Mouse (Mus musculus): ENCODE data around the gene St13. TPM values are rescaled to one million over a fixed set of nuclear protein-coding genes. Genes with fewer than 3 reads are reported as not detected.

St13 gene
- polyA plus RNA-seq, 2 experiments: 36.2 to 48.3 TPM

DNA sequence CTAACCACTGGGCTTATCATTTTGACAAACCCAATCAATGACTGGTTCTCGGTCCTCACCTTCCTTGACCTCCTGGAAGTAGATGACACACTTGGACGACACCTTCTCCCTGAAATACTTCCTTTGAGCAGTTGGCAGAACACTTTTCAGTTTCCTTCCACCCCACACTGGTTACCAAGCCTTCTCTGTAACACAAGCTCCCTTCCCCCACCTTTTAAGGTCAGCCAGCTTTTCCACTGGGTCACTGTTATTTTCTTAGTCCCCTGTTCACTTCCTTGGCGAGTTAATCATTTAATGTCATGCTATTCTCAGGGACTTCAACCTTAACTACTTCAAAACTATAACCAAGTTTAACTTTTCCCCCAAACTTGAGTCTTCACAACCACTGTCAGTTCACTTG lies 40.9 kb downstream of the St13 start:
- no peak overlapping the region for H3K27ac ChIP-seq

DNA sequence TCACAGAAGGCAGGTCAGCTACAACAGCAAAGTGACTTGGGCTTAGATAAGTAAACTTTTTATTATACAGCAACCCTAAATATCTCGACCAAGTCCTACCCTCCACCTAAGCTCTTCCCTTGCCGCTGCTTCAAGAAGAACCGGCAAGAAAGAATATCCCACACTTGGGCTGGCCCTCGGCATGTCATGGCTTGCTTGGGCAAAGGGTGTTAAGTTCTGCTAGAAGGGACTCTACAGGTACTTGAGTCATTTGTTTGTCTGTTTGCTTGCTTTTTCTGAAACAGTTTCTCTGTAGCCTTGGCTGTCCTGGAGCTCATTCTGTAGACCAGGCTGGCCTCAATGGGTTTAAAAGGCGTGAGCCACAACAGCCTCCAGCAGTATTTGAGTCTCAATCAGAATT lies 42.9 kb downstream of the St13 start:
- 56% methylated on average over 5 of the region's 5 CpGs for WGBS (ENCODE audit: insufficient replicate concordance)
- no peak overlapping the region for H3K27ac ChIP-seq

More for the DNA sequence above, 40.9 kb downstream of the St13 start:
- Histone ChIP-seq H3K9me3 (ENCODE audit: control insufficient read depth, low read length) (no peaks in the 10 kb centered on the region), H3K4me2 (ENCODE audit: low read depth) (peak overlapping the region; percentile 86), H3K27me3 (ENCODE audit: control insufficient read depth, insufficient read depth, low read length) (no peaks in the 10 kb centered on the region), H3K4me1 (replicated peaks; ENCODE audit: control insufficient read depth in 2 of 2, insufficient read depth in 2 of 2, low read length in 1 of 2) (peaks cover 22 to 30% of the 10 kb centered on the region in 2 experiments), H3K36me3 (replicated peaks; ENCODE audit: control insufficient read depth, insufficient read depth, low read depth) (no peaks in the 10 kb centered on the region; the same call in 1 of the 2 replicates), H3K4me3 (ENCODE audit: insufficient read depth in 1 of 2, low read depth in 2 of 2, low read length in 2 of 2) (no peak overlapping the region), H3K9ac (replicated peaks) (no peak overlapping the region)
- DNase-seq (ENCODE audit: low read depth in 3 of 3, low spot score in 3 of 3) (no peak), ATAC-seq (ENCODE audit: insufficient read depth) (no peak)
- TF ChIP-seq CTCF (IDR thresholded peaks at IDR 0.05; ENCODE audit: low read depth): no peak
- no peak for TF ChIP-seq EP300 (IDR thresholded peaks at IDR 0.05; ENCODE audit: low read depth)
- 52% methylated on average over 3 of the region's 3 CpGs for WGBS (ENCODE audit: insufficient replicate concordance)

GRCm38 (mm10) chr15:81355146-81355761 lies 44.6 kb downstream of the St13 start:
- peak; percentile 46 to 57 (median 48) for DNase-seq (ENCODE audit: low read depth in 3 of 3, low spot score in 3 of 3)
- Histone ChIP-seq H3K36me3 (replicated peaks; ENCODE audit: control insufficient read depth, insufficient read depth, low read depth) (no peaks in the 10 kb centered on the region), H3K27me3 (ENCODE audit: control insufficient read depth, insufficient read depth, low read length) (no peaks in the 10 kb centered on the region), H3K4me3 (ENCODE audit: insufficient read depth in 1 of 2, low read depth in 2 of 2, low read length in 2 of 2) (no peak overlapping the region), H3K27ac (no peak overlapping the region), H3K4me1 (replicated peaks; ENCODE audit: control insufficient read depth in 2 of 2, insufficient read depth in 2 of 2, low read length in 1 of 2) (peaks cover 13% of the 10 kb centered on the region in 2 experiments; a peak in 3 of 4 replicates), H3K9me3 (ENCODE audit: control insufficient read depth, low read length) (no peaks in the 10 kb centered on the region), H3K9ac (replicated peaks) (no peak overlapping the region), H3K4me2 (ENCODE audit: low read depth) (no peak overlapping the region)
- ATAC-seq (ENCODE audit: insufficient read depth): no peak
- 45% methylated on average over 3 of the region's 3 CpGs for WGBS (ENCODE audit: insufficient replicate concordance)
- TF ChIP-seq CTCF (IDR thresholded peaks at IDR 0.05; ENCODE audit: low read depth) (peak; percentile 86), EP300 (IDR thresholded peaks at IDR 0.05; ENCODE audit: low read depth) (no peak)

More for the DNA sequence above, 42.9 kb downstream of the St13 start:
- peaks cover 22 to 25% of the 10 kb centered on the region in 2 experiments for H3K4me1 ChIP-seq (replicated peaks; ENCODE audit: control insufficient read depth in 2 of 2, insufficient read depth in 2 of 2, low read length in 1 of 2)
- H3K9me3 ChIP-seq (ENCODE audit: control insufficient read depth, low read length): no peaks in the 10 kb centered on the region
- H3K27me3 ChIP-seq (ENCODE audit: control insufficient read depth, insufficient read depth, low read length): no peaks in the 10 kb centered on the region
- ATAC-seq (ENCODE audit: insufficient read depth): no peak
- no peak overlapping the region for H3K9ac ChIP-seq (replicated peaks)
- no peak for TF ChIP-seq CTCF (IDR thresholded peaks at IDR 0.05; ENCODE audit: low read depth)
- TF ChIP-seq EP300 (IDR thresholded peaks at IDR 0.05; ENCODE audit: low read depth): no peak
- no peak for DNase-seq (ENCODE audit: low read depth in 3 of 3, low spot score in 3 of 3)
- no peak overlapping the region for H3K4me3 ChIP-seq (ENCODE audit: insufficient read depth in 1 of 2, low read depth in 2 of 2, low read length in 2 of 2)
- no peaks in the 10 kb centered on the region for H3K36me3 ChIP-seq (replicated peaks; ENCODE audit: control insufficient read depth, insufficient read depth, low read depth)
- H3K4me2 ChIP-seq (ENCODE audit: low read depth): no peak overlapping the region

GRCm38 (mm10) chr15:81352638-81353037 lies 47.2 kb downstream of the St13 start:
- H3K4me1 ChIP-seq (replicated peaks; ENCODE audit: control insufficient read depth in 2 of 2, insufficient read depth in 2 of 2, low read length in 1 of 2): peaks cover 0 to 6% of the 10 kb centered on the region in 2 experiments; a peak in 2 of 4 replicates
- no peak for DNase-seq (ENCODE audit: low read depth in 3 of 3, low spot score in 3 of 3)

GRCm38 (mm10) chr15:81350401-81350800 lies 49.5 kb downstream of the St13 start:
- Histone ChIP-seq H3K36me3 (replicated peaks; ENCODE audit: control insufficient read depth, insufficient read depth, low read depth) (no peaks in the 10 kb centered on the region), H3K4me3 (ENCODE audit: insufficient read depth in 1 of 2, low read depth in 2 of 2, low read length in 2 of 2) (no peak overlapping the region), H3K27ac (no peak overlapping the region), H3K27me3 (ENCODE audit: control insufficient read depth, insufficient read depth, low read length) (no peaks in the 10 kb centered on the region), H3K4me2 (ENCODE audit: low read depth) (no peak overlapping the region), H3K9ac (replicated peaks) (no peak overlapping the region), H3K9me3 (ENCODE audit: control insufficient read depth, low read length) (no peaks in the 10 kb centered on the region), H3K4me1 (replicated peaks; ENCODE audit: control insufficient read depth in 2 of 2, insufficient read depth in 2 of 2, low read length in 1 of 2) (peaks cover 0 to 6% of the 10 kb centered on the region in 2 experiments; a peak in 2 of 4 replicates)
- no peak for ATAC-seq (ENCODE audit: insufficient read depth)
- no peak for DNase-seq (ENCODE audit: low read depth in 3 of 3, low spot score in 3 of 3)
- TF ChIP-seq EP300 (IDR thresholded peaks at IDR 0.05; ENCODE audit: low read depth): no peak
- no peak for TF ChIP-seq CTCF (IDR thresholded peaks at IDR 0.05; ENCODE audit: low read depth)
- 45% methylated on average over 1 of the region's 1 CpGs for WGBS (ENCODE audit: insufficient replicate concordance)

More at GRCm38 (mm10) chr15:81352638-81353037, 47.2 kb downstream of the St13 start:
- H3K27me3 ChIP-seq (ENCODE audit: control insufficient read depth, insufficient read depth, low read length): no peaks in the 10 kb centered on the region
- H3K9me3 ChIP-seq (ENCODE audit: control insufficient read depth, low read length): no peaks in the 10 kb centered on the region
- H3K9ac ChIP-seq (replicated peaks): no peak overlapping the region
- ATAC-seq (ENCODE audit: insufficient read depth): no peak
- H3K36me3 ChIP-seq (replicated peaks; ENCODE audit: control insufficient read depth, insufficient read depth, low read depth): no peaks in the 10 kb centered on the region
- H3K27ac ChIP-seq: no peak overlapping the region
- H3K4me3 ChIP-seq (ENCODE audit: insufficient read depth in 1 of 2, low read depth in 2 of 2, low read length in 2 of 2): no peak overlapping the region
- H3K4me2 ChIP-seq (ENCODE audit: low read depth): no peak overlapping the region
- WGBS (ENCODE audit: insufficient replicate concordance): 61% methylated on average over 1 of the region's 1 CpGs
- TF ChIP-seq EP300 (IDR thresholded peaks at IDR 0.05; ENCODE audit: low read depth) (no peak), CTCF (IDR thresholded peaks at IDR 0.05; ENCODE audit: low read depth) (peak; percentile 33)

Measured in liver, embryonic 14.5 days (tissue).